Mouse (Mus musculus): ENCODE data around the gene Nat8l. TPM values are rescaled to one million over a fixed set of nuclear protein-coding genes. Genes with fewer than 3 reads are reported as not detected.

The Nat8l gene
- polyA plus RNA-seq, 1 experiment: not detected

GRCm38 (mm10) chr5:33999466-34000090, 3.8 kb downstream of the Nat8l start:
- TF ChIP-seq CTCF (IDR thresholded peaks at IDR 0.05; ENCODE audit: insufficient read depth, low read depth, low read length) (no peak), POLR2A (IDR thresholded peaks at IDR 0.05; ENCODE audit: insufficient read depth, low read depth, low read length) (no peak)
- peaks cover 69% of the 10 kb centered on the region for H3K4me1 ChIP-seq (ENCODE audit: control insufficient read depth, insufficient read depth, low read length)
- WGBS: 40% methylated on average over 6 of the region's 6 CpGs
- peak overlapping the region; percentile 86 for H3K4me3 ChIP-seq (ENCODE audit: insufficient read depth, low read depth, low read length)
- peak overlapping the region; percentile 90; the same call in 1 of the 2 replicates for H3K27ac ChIP-seq (ENCODE audit: insufficient read depth, low read depth, low read length)

DNA sequence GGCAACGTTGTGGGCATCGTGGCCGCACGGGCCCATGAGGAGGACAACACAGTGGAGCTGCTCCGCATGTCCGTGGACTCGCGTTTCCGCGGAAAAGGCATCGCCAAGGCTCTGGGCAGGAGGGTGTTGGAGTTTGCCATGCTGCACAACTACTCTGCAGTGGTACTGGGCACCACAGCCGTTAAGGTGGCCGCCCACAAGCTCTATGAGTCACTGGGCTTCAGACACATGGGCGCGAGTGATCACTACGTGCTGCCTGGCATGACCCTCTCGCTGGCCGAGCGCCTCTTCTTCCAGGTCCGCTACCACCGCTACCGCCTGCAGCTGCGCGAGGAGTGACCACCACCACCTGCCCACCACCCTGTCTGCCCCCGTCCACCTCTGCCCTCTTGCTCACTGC, 5.0 kb downstream of the Nat8l start:
- Histone ChIP-seq H3K27ac (ENCODE audit: insufficient read depth, low read depth, low read length) (no peak overlapping the region), H3K4me3 (ENCODE audit: insufficient read depth, low read depth, low read length) (no peak overlapping the region), H3K4me1 (ENCODE audit: control insufficient read depth, insufficient read depth, low read length) (peaks cover 63% of the 10 kb centered on the region)
- no peak for TF ChIP-seq POLR2A (IDR thresholded peaks at IDR 0.05; ENCODE audit: insufficient read depth, low read depth, low read length)
- no peak for TF ChIP-seq CTCF (IDR thresholded peaks at IDR 0.05; ENCODE audit: insufficient read depth, low read depth, low read length)
- 82% methylated on average over 25 of the region's 25 CpGs for whole genome bisulfite sequencing

DNA sequence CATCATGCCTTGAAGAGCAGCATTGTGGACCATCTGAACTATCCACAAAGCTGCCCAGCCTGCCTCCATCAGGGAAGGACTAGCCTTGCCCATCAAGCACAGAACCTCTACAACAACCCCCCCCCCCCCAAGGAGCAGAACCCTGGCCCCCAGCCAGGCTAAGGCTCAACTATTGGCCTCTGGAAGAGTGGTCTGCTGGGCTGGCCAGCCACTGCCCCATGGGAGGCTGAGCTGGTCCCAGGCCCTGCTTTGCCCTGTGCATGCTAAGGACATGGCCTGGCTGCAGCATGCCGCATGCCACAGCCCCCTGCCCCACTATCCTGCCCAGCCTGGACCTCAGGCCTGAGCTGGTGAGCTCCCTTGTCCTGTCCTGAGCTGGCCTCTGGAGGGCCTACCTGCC, 5.6 kb downstream of the Nat8l start:
- no peak overlapping the region for H3K27ac ChIP-seq (ENCODE audit: insufficient read depth, low read depth, low read length)
- no peak overlapping the region for H3K4me3 ChIP-seq (ENCODE audit: insufficient read depth, low read depth, low read length)
- TF ChIP-seq CTCF (IDR thresholded peaks at IDR 0.05; ENCODE audit: insufficient read depth, low read depth, low read length) (no peak), POLR2A (IDR thresholded peaks at IDR 0.05; ENCODE audit: insufficient read depth, low read depth, low read length) (no peak)
- WGBS: 94% methylated on average over 1 of the region's 1 CpGs
- peaks cover 67% of the 10 kb centered on the region for H3K4me1 ChIP-seq (ENCODE audit: control insufficient read depth, insufficient read depth, low read length)

GRCm38 (mm10) chr5:34002636-34003035, 6.9 kb downstream of the Nat8l start:
- no peak overlapping the region for H3K27ac ChIP-seq (ENCODE audit: insufficient read depth, low read depth, low read length)
- TF ChIP-seq POLR2A (IDR thresholded peaks at IDR 0.05; ENCODE audit: insufficient read depth, low read depth, low read length): peak; percentile 16; the same call in 1 of the 2 replicates
- TF ChIP-seq CTCF (IDR thresholded peaks at IDR 0.05; ENCODE audit: insufficient read depth, low read depth, low read length): no peak
- peaks cover 70% of the 10 kb centered on the region for H3K4me1 ChIP-seq (ENCODE audit: control insufficient read depth, insufficient read depth, low read length)
- 40% methylated on average over 4 of the region's 4 CpGs for WGBS
- H3K4me3 ChIP-seq (ENCODE audit: insufficient read depth, low read depth, low read length): no peak overlapping the region

GRCm38 (mm10) chr5:34004618-34005017, 8.8 kb downstream of the Nat8l start:
- Histone ChIP-seq H3K4me1 (ENCODE audit: control insufficient read depth, insufficient read depth, low read length) (peaks cover 57% of the 10 kb centered on the region), H3K4me3 (ENCODE audit: insufficient read depth, low read depth, low read length) (no peak overlapping the region)
- WGBS: 64% methylated on average over 5 of the region's 5 CpGs

GRCm38 (mm10) chr5:34006832-34007231, 11.0 kb downstream of the Nat8l start:
- no peak for TF ChIP-seq CTCF (IDR thresholded peaks at IDR 0.05; ENCODE audit: insufficient read depth, low read depth, low read length)
- TF ChIP-seq POLR2A (IDR thresholded peaks at IDR 0.05; ENCODE audit: insufficient read depth, low read depth, low read length): no peak
- no peak overlapping the region for H3K27ac ChIP-seq (ENCODE audit: insufficient read depth, low read depth, low read length)
- peaks cover 35% of the 10 kb centered on the region for H3K4me1 ChIP-seq (ENCODE audit: control insufficient read depth, insufficient read depth, low read length)
- no peak overlapping the region for H3K4me3 ChIP-seq (ENCODE audit: insufficient read depth, low read depth, low read length)
- 68% methylated on average over 4 of the region's 4 CpGs for WGBS

More at GRCm38 (mm10) chr5:34004618-34005017, 8.8 kb downstream of the Nat8l start:
- TF ChIP-seq CTCF (IDR thresholded peaks at IDR 0.05; ENCODE audit: insufficient read depth, low read depth, low read length) (no peak), POLR2A (IDR thresholded peaks at IDR 0.05; ENCODE audit: insufficient read depth, low read depth, low read length) (no peak)
- no peak overlapping the region for H3K27ac ChIP-seq (ENCODE audit: insufficient read depth, low read depth, low read length)

DNA sequence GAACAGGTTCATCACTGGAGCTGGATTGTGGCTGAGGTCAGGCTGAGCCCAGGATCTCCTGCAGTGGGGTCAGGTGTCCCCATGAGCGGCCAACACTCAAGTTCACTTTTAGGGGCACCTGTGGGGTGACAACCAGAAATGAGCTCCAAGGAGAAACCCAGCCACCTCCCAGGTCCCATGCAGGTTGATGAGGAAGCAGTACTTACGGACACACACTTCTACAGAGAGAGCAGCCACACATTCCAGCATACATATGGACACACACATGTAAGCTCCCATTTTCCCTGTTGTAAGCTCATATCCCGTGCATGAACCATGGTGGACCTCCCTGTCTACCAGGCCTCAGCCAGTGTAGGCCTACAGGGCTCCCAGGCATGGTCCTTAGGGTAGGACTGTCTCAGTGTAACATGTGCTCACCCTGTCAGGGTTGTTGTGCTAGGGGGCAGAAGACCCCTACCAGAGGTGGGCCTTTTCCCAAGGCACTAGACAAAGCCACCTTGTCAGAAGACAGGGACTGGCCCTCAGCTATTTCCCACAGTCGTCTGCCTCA, 11.7 kb downstream of the Nat8l start:
- TF ChIP-seq CTCF (IDR thresholded peaks at IDR 0.05; ENCODE audit: insufficient read depth, low read depth, low read length) (no peak), POLR2A (IDR thresholded peaks at IDR 0.05; ENCODE audit: insufficient read depth, low read depth, low read length) (no peak)
- WGBS: 77% methylated on average over 4 of the region's 4 CpGs
- H3K4me3 ChIP-seq (ENCODE audit: insufficient read depth, low read depth, low read length): no peak overlapping the region
- H3K27ac ChIP-seq (ENCODE audit: insufficient read depth, low read depth, low read length): no peak overlapping the region
- peaks cover 30% of the 10 kb centered on the region for H3K4me1 ChIP-seq (ENCODE audit: control insufficient read depth, insufficient read depth, low read length)

DNA sequence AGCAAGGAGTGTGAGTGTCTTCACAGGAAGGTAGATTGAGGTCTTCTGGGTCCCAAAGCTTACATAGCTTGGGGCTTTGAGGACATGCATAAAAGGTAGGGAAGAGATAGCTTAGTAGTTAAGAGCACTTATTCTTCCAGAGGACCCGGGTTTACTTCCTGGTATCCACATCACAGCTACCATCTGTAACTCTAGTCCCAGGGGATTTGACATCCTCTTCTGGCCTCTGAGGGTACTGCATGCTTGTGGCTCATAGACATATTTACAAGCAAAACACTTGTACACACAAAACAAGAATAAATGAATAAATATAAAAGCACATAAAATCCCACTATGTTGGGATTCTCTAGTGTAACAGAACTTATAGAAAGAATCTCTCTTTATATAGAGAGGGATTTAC, 18.9 kb downstream of the Nat8l start:
- 74% methylated on average over 1 of the region's 1 CpGs for WGBS
- Histone ChIP-seq H3K4me1 (ENCODE audit: control insufficient read depth, insufficient read depth, low read length) (no peaks in the 10 kb centered on the region; the same call in 1 of the 2 replicates), H3K4me3 (ENCODE audit: insufficient read depth, low read depth, low read length) (no peak overlapping the region), H3K27ac (ENCODE audit: insufficient read depth, low read depth, low read length) (no peak overlapping the region)
- TF ChIP-seq POLR2A (IDR thresholded peaks at IDR 0.05; ENCODE audit: insufficient read depth, low read depth, low read length) (no peak), CTCF (IDR thresholded peaks at IDR 0.05; ENCODE audit: insufficient read depth, low read depth, low read length) (no peak)

DNA sequence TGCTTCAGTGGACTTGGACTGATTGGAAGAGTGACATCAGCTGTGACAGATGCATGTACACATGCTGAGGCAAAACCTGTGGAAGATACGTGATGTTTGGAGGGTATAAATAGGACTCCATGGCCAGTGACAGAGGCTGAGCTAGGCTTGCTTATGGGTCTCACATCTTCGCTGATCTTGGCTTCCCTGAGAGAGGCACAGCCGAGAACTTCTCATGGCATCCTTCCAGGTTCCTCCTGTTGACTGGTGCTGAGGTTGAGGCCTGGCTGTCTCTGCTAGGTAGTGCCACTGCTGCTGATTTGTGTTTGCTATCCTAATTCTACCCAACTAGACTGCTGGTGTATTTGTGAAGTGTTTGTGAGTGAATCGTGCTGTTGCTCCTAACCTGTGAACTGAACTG, 23.2 kb downstream of the Nat8l start:
- WGBS: 77% methylated on average over 4 of the region's 4 CpGs
- Histone ChIP-seq H3K4me1 (ENCODE audit: control insufficient read depth, insufficient read depth, low read length) (no peaks in the 10 kb centered on the region), H3K27ac (ENCODE audit: insufficient read depth, low read depth, low read length) (no peak overlapping the region), H3K4me3 (ENCODE audit: insufficient read depth, low read depth, low read length) (no peak overlapping the region)
- TF ChIP-seq POLR2A (IDR thresholded peaks at IDR 0.05; ENCODE audit: insufficient read depth, low read depth, low read length) (no peak), CTCF (IDR thresholded peaks at IDR 0.05; ENCODE audit: insufficient read depth, low read depth, low read length) (no peak)

Measured in olfactory bulb, adult 2 months (tissue).